Mouse (Mus musculus): Measurements from ENCODE around the gene Paqr3. TPM values are rescaled to one million over a fixed set of nuclear protein-coding genes. Genes with fewer than 3 reads are reported as not detected.
A peak's percentile ranks its signal among the peaks of the same experiment; 100 is the strongest.

Paqr3 gene
- total and polyA plus RNA-seq, 3 experiments = 1.8 to 19.3 (median 4.8) TPM

- H3K36me3 ChIP-seq (replicated peaks) = peaks cover 85% of the 10 kb centered on the region
- H3K4me1 ChIP-seq (ENCODE audit: insufficient read depth, low read depth, low read length) = peaks cover 56% of the 10 kb centered on the region
- H3K9me3 ChIP-seq (replicated peaks) = no peaks in the 10 kb centered on the region
- DNase-seq (ENCODE audit: low spot score) (no peak), ATAC-seq (ENCODE audit: extremely low read depth, insufficient number of reproducible peaks, low FRiP score, poor library complexity, severe bottlenecking) (no peak)
- H3K27me3 ChIP-seq (ENCODE audit: insufficient read depth, low read length) = no peaks in the 10 kb centered on the region
- H3K4me3 ChIP-seq (ENCODE audit: low read depth, low read length) = peak overlapping the region; percentile 6; the same call in 1 of the 2 replicates
- TF ChIP-seq GATA1 (IDR thresholded peaks at IDR 0.05; ENCODE audit: borderline replicate concordance, low read length) (no peak), TAL1 (conservative IDR thresholded peaks at IDR 0.05; ENCODE audit: low read depth, low read length) (no peak), POLR2AphosphoS5 (IDR thresholded peaks at IDR 0.05; ENCODE audit: insufficient replicate concordance, low read depth, low read length) (no peak), GATA2 (IDR thresholded peaks at IDR 0.05; ENCODE audit: borderline replicate concordance, low read depth, low read length) (no peak), CTCF (IDR thresholded peaks at IDR 0.05; ENCODE audit: low read depth, low read length) (no peak)
Observed at GRCm38 (mm10) chr5:97054801-97055200, 56.6 kb downstream of the Paqr3 start.

DNA sequence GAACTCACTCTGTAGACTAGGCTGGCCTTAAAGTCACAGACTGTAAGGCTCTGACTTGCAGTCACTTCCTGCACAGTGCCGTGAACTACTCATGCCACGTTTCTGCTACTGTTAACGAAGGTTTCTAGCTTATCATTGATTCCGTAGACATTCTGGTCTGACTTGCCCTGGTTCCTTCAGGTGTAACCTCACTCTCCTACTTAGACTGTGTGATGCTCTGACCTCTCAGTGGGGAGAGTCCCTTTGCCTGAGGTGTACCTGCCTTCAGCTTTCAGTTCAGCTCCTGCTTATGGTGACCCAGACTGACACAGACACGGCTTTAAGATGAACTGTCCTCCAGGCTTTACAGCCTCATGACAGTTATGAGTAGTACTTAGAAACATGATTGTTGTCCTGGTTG, 57.2 kb downstream of the Paqr3 start:
- no peak overlapping the region for H3K4me3 ChIP-seq (ENCODE audit: low read depth, low read length)
- no peaks in the 10 kb centered on the region for H3K27me3 ChIP-seq (ENCODE audit: insufficient read depth, low read length)
- no peaks in the 10 kb centered on the region for H3K9me3 ChIP-seq (replicated peaks)
- H3K4me1 ChIP-seq (ENCODE audit: insufficient read depth, low read depth, low read length) = peaks cover 60% of the 10 kb centered on the region
- no peak for TF ChIP-seq GATA1 (IDR thresholded peaks at IDR 0.05; ENCODE audit: borderline replicate concordance, low read length)
- TF ChIP-seq POLR2AphosphoS5 (IDR thresholded peaks at IDR 0.05; ENCODE audit: insufficient replicate concordance, low read depth, low read length) = no peak
- TF ChIP-seq TAL1 (conservative IDR thresholded peaks at IDR 0.05; ENCODE audit: low read depth, low read length) = no peak
- no peak for TF ChIP-seq CTCF (IDR thresholded peaks at IDR 0.05; ENCODE audit: low read depth, low read length)
- no peak for TF ChIP-seq GATA2 (IDR thresholded peaks at IDR 0.05; ENCODE audit: borderline replicate concordance, low read depth, low read length)
- DNase-seq (ENCODE audit: low spot score) (no peak), ATAC-seq (ENCODE audit: extremely low read depth, insufficient number of reproducible peaks, low FRiP score, poor library complexity, severe bottlenecking) (no peak)
- peaks cover 87% of the 10 kb centered on the region for H3K36me3 ChIP-seq (replicated peaks)

- H3K9me3 ChIP-seq (replicated peaks) = no peaks in the 10 kb centered on the region
- no peak for TF ChIP-seq CTCF (IDR thresholded peaks at IDR 0.05; ENCODE audit: low read depth, low read length)
- H3K4me3 ChIP-seq (ENCODE audit: low read depth, low read length) = no peak overlapping the region
- H3K36me3 ChIP-seq (replicated peaks) = peaks cover 90% of the 10 kb centered on the region
- ATAC-seq (ENCODE audit: extremely low read depth, insufficient number of reproducible peaks, low FRiP score, poor library complexity, severe bottlenecking) (no peak), DNase-seq (ENCODE audit: low spot score) (no peak)
- peaks cover 56% of the 10 kb centered on the region for H3K4me1 ChIP-seq (ENCODE audit: insufficient read depth, low read depth, low read length)
- no peaks in the 10 kb centered on the region for H3K27me3 ChIP-seq (ENCODE audit: insufficient read depth, low read length)
Observed at GRCm38 (mm10) chr5:97048905-97049304, 62.5 kb downstream of the Paqr3 start.

DNA sequence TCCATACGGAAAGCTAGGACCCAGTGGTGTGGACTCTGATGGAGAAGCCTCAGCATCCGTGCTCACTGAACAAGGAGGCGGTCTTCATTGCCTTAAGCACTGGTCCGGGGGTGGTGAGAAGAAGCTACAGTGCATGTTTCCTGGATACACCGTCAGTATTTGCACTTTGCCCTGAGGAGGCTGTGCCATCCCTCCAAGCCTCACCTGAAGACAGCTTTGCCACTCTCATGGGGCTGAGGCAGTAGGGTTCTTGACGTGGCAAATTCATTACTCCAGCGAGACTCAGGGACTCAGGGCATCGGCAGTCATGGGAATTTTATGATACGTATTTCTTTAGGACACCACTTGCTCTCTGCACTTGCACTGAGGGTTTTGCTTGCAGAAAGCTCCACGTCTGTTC, 64.7 kb downstream of the Paqr3 start:
- Histone ChIP-seq H3K36me3 (replicated peaks) (peaks cover 89% of the 10 kb centered on the region), H3K4me3 (ENCODE audit: low read depth, low read length) (no peak overlapping the region), H3K27me3 (ENCODE audit: insufficient read depth, low read length) (no peaks in the 10 kb centered on the region), H3K4me1 (ENCODE audit: insufficient read depth, low read depth, low read length) (peaks cover 49% of the 10 kb centered on the region), H3K9me3 (replicated peaks) (no peaks in the 10 kb centered on the region)
- DNase-seq (ENCODE audit: low spot score) (no peak), ATAC-seq (ENCODE audit: extremely low read depth, insufficient number of reproducible peaks, low FRiP score, poor library complexity, severe bottlenecking) (no peak)
- TF ChIP-seq TAL1 (conservative IDR thresholded peaks at IDR 0.05; ENCODE audit: low read depth, low read length) (no peak), CTCF (IDR thresholded peaks at IDR 0.05; ENCODE audit: low read depth, low read length) (no peak), GATA1 (IDR thresholded peaks at IDR 0.05; ENCODE audit: borderline replicate concordance, low read length) (no peak), GATA2 (IDR thresholded peaks at IDR 0.05; ENCODE audit: borderline replicate concordance, low read depth, low read length) (no peak), POLR2AphosphoS5 (IDR thresholded peaks at IDR 0.05; ENCODE audit: insufficient replicate concordance, low read depth, low read length) (no peak)

DNA sequence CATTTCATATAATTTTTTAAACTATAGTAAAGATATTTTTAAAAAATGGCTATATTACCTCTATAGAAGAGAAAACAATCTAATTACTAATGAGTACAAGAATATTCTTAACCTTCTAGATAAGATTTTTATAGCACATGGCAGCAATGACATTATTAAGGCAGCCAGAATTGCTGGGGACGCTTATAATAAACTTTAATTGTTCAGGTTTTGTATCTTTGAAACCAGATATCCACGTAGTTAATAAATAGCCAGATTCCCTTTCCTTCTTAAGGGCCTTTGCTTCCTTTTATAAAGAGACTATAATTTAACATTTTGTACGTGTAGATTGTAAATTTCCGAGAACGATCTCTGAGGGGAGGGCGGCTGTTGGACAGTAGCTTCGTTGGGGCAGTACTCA, 66.1 kb downstream of the Paqr3 start:
- ATAC-seq (ENCODE audit: extremely low read depth, insufficient number of reproducible peaks, low FRiP score, poor library complexity, severe bottlenecking) = no peak
- Histone ChIP-seq H3K36me3 (replicated peaks) (peaks cover 87% of the 10 kb centered on the region), H3K27me3 (ENCODE audit: insufficient read depth, low read length) (no peaks in the 10 kb centered on the region), H3K9me3 (replicated peaks) (no peaks in the 10 kb centered on the region), H3K4me3 (ENCODE audit: low read depth, low read length) (no peak overlapping the region), H3K4me1 (ENCODE audit: insufficient read depth, low read depth, low read length) (peaks cover 45% of the 10 kb centered on the region)
- TF ChIP-seq CTCF (IDR thresholded peaks at IDR 0.05; ENCODE audit: low read depth, low read length) (no peak), GATA2 (IDR thresholded peaks at IDR 0.05; ENCODE audit: borderline replicate concordance, low read depth, low read length) (no peak), POLR2AphosphoS5 (IDR thresholded peaks at IDR 0.05; ENCODE audit: insufficient replicate concordance, low read depth, low read length) (no peak), TAL1 (conservative IDR thresholded peaks at IDR 0.05; ENCODE audit: low read depth, low read length) (no peak), GATA1 (IDR thresholded peaks at IDR 0.05; ENCODE audit: borderline replicate concordance, low read length) (no peak)
- DNase-seq (ENCODE audit: low spot score) = no peak

Other genes starting within 250 kb of the Paqr3 start
- 944 and 1,145 TPM in 2 replicates for gene Bmp2k, start 113.9 kb downstream of the Paqr3 start, total RNA-seq (2014; fragmentation: Nextera tagmentation)
- 341 and 380 TPM in 2 replicates for gene Bmp2k, start 113.9 kb downstream of the Paqr3 start, total RNA-seq (2017)
- 51.6 and 52.6 TPM in 2 replicates for gene Bmp2k, start 113.9 kb downstream of the Paqr3 start, polyA plus RNA-seq (2012)